Mouse (Mus musculus): ENCODE measurements at regions not wholly inside any gene's neighbourhood (a gene's known extent, or its start where the extent isn't known, plus 50 kb on each side); places are given as distances from the start of the nearest gene placed in this dataset.
"Not testable (repeated sequence)": the region's sequence is repeated elsewhere in the genome, so short reads cannot be mapped to it uniquely, and the experiment has no call there.

GRCm38 (mm10) chr17:16516173-16516572, 547.7 kb upstream of the Zfp960 start:
- no peak for ATAC-seq (ENCODE audit: low TSS enrichment)

GRCm38 (mm10) chr17:16493951-16494350, 570.0 kb upstream of the Zfp960 start:
- no peak for ATAC-seq (ENCODE audit: low TSS enrichment)

GRCm38 (mm10) chr17:16493546-16493945, 570.4 kb upstream of the Zfp960 start:
- no peak for ATAC-seq (ENCODE audit: low TSS enrichment)

- ATAC-seq (ENCODE audit: low TSS enrichment) = no peak
Measured at GRCm38 (mm10) chr17:16492551-16492950, 571.4 kb upstream of the Zfp960 start.

GRCm38 (mm10) chr17:16486355-16486754, 577.6 kb upstream of the Zfp960 start:
- no peak for ATAC-seq (ENCODE audit: low TSS enrichment)

- ATAC-seq (ENCODE audit: low TSS enrichment) = no peak
Measured at GRCm38 (mm10) chr17:16483976-16484375, 579.9 kb upstream of the Zfp960 start.

GRCm38 (mm10) chr17:16481722-16482121, 582.2 kb upstream of the Zfp960 start:
- ATAC-seq (ENCODE audit: low TSS enrichment) = no peak

GRCm38 (mm10) chr17:16480579-16480978, 583.3 kb upstream of the Zfp960 start:
- no peak for ATAC-seq (ENCODE audit: low TSS enrichment)

- no peak for ATAC-seq (ENCODE audit: low TSS enrichment)
Measured at GRCm38 (mm10) chr17:16461208-16461607, 602.7 kb upstream of the Zfp960 start.

GRCm38 (mm10) chr17:16453098-16453497, 610.8 kb upstream of the Zfp960 start:
- no peak for ATAC-seq (ENCODE audit: low TSS enrichment)

GRCm38 (mm10) chr17:16444562-16444961, 613.7 kb upstream of the Rgmb start:
- ATAC-seq (ENCODE audit: low TSS enrichment) = no peak

- ATAC-seq (ENCODE audit: low TSS enrichment) = no peak
Measured at GRCm38 (mm10) chr17:16395193-16395612, 564.4 kb upstream of the Rgmb start.

GRCm38 (mm10) chr17:16374855-16375221, 544.0 kb upstream of the Rgmb start:
- ATAC-seq (ENCODE audit: low TSS enrichment) = not testable (repeated sequence)

- not testable (repeated sequence) for ATAC-seq (ENCODE audit: low TSS enrichment)
Measured at GRCm38 (mm10) chr17:16374119-16374854, 543.4 kb upstream of the Rgmb start.

- no peak for ATAC-seq (ENCODE audit: low TSS enrichment)
Measured at GRCm38 (mm10) chr17:16372976-16373375, 542.1 kb upstream of the Rgmb start.

GRCm38 (mm10) chr17:16344061-16344460, 513.2 kb upstream of the Rgmb start:
- no peak for ATAC-seq (ENCODE audit: low TSS enrichment)

GRCm38 (mm10) chr17:16342785-16343184, 511.9 kb upstream of the Rgmb start:
- no peak for ATAC-seq (ENCODE audit: low TSS enrichment)

- peak; percentile 99 for ATAC-seq (ENCODE audit: low TSS enrichment)
Measured at GRCm38 (mm10) chr17:16339720-16340470, 509.1 kb upstream of the Rgmb start.

- no peak for ATAC-seq (ENCODE audit: low TSS enrichment)
Measured at GRCm38 (mm10) chr17:16311914-16312313, 481.1 kb upstream of the Rgmb start.

- ATAC-seq (ENCODE audit: low TSS enrichment) = no peak
Measured at GRCm38 (mm10) chr17:16311196-16311873, 480.5 kb upstream of the Rgmb start.

- ATAC-seq (ENCODE audit: low TSS enrichment) = no peak
Measured at GRCm38 (mm10) chr17:16301776-16302175, 470.9 kb upstream of the Rgmb start.

- no peak for ATAC-seq (ENCODE audit: low TSS enrichment)
Measured at GRCm38 (mm10) chr17:16298553-16298952, 467.7 kb upstream of the Rgmb start.

All from frontal cortex, adult (tissue).